Mouse (Mus musculus): ENCODE data around the gene Capns1. TPM values are rescaled to one million over a fixed set of nuclear protein-coding genes. Genes with fewer than 3 reads are reported as not detected.
A peak's percentile ranks its signal among the peaks of the same experiment; 100 is the strongest.

Capns1 gene
- polyA plus RNA-seq, 1 experiment from 2014 or later, result 121 TPM

- 14% methylated on average over 11 of the region's 11 CpGs for WGBS
- Histone ChIP-seq H3K9ac (ENCODE audit: low read depth, low read length) (peak overlapping the region; percentile 63), H3K9me3 (replicated peaks; ENCODE audit: low read length) (no peaks in the 10 kb centered on the region), H3K36me3 (ENCODE audit: insufficient read depth, low read length) (0 out of 2 replicates have a peak, but pooled peaks cover 3% of the 10 kb centered on the region), H3K4me2 (ENCODE audit: low read length) (peak overlapping the region; percentile 65), H3K27me3 (ENCODE audit: insufficient read depth, low read length) (no peaks in the 10 kb centered on the region), H3K4me1 (replicated peaks; ENCODE audit: insufficient read depth, low read length) (no peaks in the 10 kb centered on the region), H3K4me3 (replicated peaks; ENCODE audit: low read depth, low read length) (peak overlapping the region; percentile 46), H3K27ac (peak overlapping the region; percentile 84)
- TF ChIP-seq CTCF (IDR thresholded peaks at IDR 0.05; ENCODE audit: low read depth), result no peak
- ATAC-seq (replicated peaks; ENCODE audit: low FRiP score, low read depth), result peak; percentile 34
- no peak for DNase-seq (ENCODE audit: low spot score)
Measured at GRCm38 (mm10) chr7:30170283-30170951, 28.2 kb downstream of the Capns1 start.

DNA sequence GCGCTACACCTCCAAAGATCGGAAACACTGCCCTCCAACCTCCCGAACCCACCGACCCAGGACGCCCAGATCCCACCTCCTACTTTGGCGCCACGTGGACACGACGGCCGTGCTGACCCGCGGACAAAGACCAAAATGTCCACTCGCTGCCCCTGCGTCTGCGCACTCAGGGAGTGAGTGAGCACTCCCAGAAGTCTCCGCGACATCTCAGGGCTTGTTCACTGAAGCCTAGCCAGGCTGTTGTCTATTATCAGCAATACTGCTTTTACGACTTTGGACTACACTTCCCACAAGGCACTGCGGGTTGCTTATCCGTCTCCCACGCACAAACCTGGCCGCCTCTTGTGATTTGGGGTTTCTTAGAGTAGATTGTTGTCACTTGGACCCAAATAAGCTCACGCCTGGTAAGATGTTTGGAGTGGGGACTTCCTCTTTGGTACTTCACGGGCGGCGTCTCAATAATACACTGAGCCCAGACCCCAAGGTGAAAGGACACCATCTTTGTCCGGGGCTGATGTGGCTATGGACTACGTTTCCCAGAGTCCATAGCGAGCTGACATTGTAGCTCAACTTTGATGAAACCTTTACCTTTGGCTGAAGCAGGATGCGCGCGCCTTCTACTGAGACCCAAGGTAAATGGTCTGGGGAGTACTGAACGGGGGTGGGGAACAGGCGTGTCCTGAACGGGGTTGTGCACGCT lies 28.9 kb downstream of the Capns1 start, which contains the start of gene Zfp146:
Gene Zfp146, minus strand, starts transcription at position 168 of the 700 bp plus-strand sequence.
- Histone ChIP-seq H3K27me3 (ENCODE audit: insufficient read depth, low read length) (no peaks in the 10 kb centered on the region), H3K36me3 (ENCODE audit: insufficient read depth, low read length) (0 out of 2 replicates have a peak, but pooled peaks cover 3% of the 10 kb centered on the region), H3K9me3 (replicated peaks; ENCODE audit: low read length) (no peaks in the 10 kb centered on the region), H3K9ac (ENCODE audit: low read depth, low read length) (peak within 1 kb of the TSS; percentile 67), H3K4me3 (replicated peaks; ENCODE audit: low read depth, low read length) (peak within 1 kb of the TSS; percentile 46), H3K4me2 (ENCODE audit: low read length) (peak within 1 kb of the TSS; percentile 65), H3K4me1 (replicated peaks; ENCODE audit: insufficient read depth, low read length) (no peaks in the 10 kb centered on the region), H3K27ac (peak within 1 kb of the TSS; percentile 84)
- peak; percentile 95 for ATAC-seq (replicated peaks; ENCODE audit: low FRiP score, low read depth)
- peak; percentile 99 for DNase-seq (ENCODE audit: low spot score)
- WGBS, result under 1% methylated on average over 36 of the region's 36 CpGs
- TF ChIP-seq CTCF (IDR thresholded peaks at IDR 0.05; ENCODE audit: low read depth), result no peak

GRCm38 (mm10) chr7:30168914-30169582 lies 29.6 kb downstream of the Capns1 start:
- Histone ChIP-seq H3K4me3 (replicated peaks; ENCODE audit: low read depth, low read length) (peak overlapping the region; percentile 46), H3K9me3 (replicated peaks; ENCODE audit: low read length) (no peaks in the 10 kb centered on the region), H3K36me3 (ENCODE audit: insufficient read depth, low read length) (0 out of 2 replicates have a peak, but pooled peaks cover 3% of the 10 kb centered on the region), H3K4me1 (replicated peaks; ENCODE audit: insufficient read depth, low read length) (no peaks in the 10 kb centered on the region), H3K27ac (peak overlapping the region; percentile 81), H3K27me3 (ENCODE audit: insufficient read depth, low read length) (no peaks in the 10 kb centered on the region), H3K9ac (ENCODE audit: low read depth, low read length) (peak overlapping the region; percentile 67), H3K4me2 (ENCODE audit: low read length) (peak overlapping the region; percentile 65)
- no peak for TF ChIP-seq CTCF (IDR thresholded peaks at IDR 0.05; ENCODE audit: low read depth)
- peak; percentile 74 for DNase-seq (ENCODE audit: low spot score)
- ATAC-seq (replicated peaks; ENCODE audit: low FRiP score, low read depth), result peak; percentile 33
- WGBS, result 3% methylated on average over 21 of the region's 21 CpGs

- Histone ChIP-seq H3K36me3 (ENCODE audit: insufficient read depth, low read length) (peaks cover 43% of the 10 kb centered on the region), H3K9ac (ENCODE audit: low read depth, low read length) (no peak overlapping the region), H3K4me3 (replicated peaks; ENCODE audit: low read depth, low read length) (no peak overlapping the region), H3K27me3 (ENCODE audit: insufficient read depth, low read length) (no peaks in the 10 kb centered on the region), H3K4me1 (replicated peaks; ENCODE audit: insufficient read depth, low read length) (no peaks in the 10 kb centered on the region), H3K9me3 (replicated peaks; ENCODE audit: low read length) (peaks cover 22% of the 10 kb centered on the region), H3K4me2 (ENCODE audit: low read length) (no peak overlapping the region), H3K27ac (no peak overlapping the region)
- WGBS, result 95% methylated on average over 2 of the region's 2 CpGs
- no peak for ATAC-seq (replicated peaks; ENCODE audit: low FRiP score, low read depth)
- DNase-seq (ENCODE audit: low spot score), result no peak
- no peak for TF ChIP-seq CTCF (IDR thresholded peaks at IDR 0.05; ENCODE audit: low read depth)
Measured at GRCm38 (mm10) chr7:30164745-30165144, 33.9 kb downstream of the Capns1 start.

- WGBS, result 98% methylated on average over 5 of the region's 5 CpGs
- no peaks in the 10 kb centered on the region for H3K27me3 ChIP-seq (ENCODE audit: insufficient read depth, low read length)
- no peak overlapping the region for H3K9ac ChIP-seq (ENCODE audit: low read depth, low read length)
- no peak overlapping the region for H3K4me2 ChIP-seq (ENCODE audit: low read length)
- peaks cover 59% of the 10 kb centered on the region for H3K36me3 ChIP-seq (ENCODE audit: insufficient read depth, low read length)
- no peaks in the 10 kb centered on the region for H3K4me1 ChIP-seq (replicated peaks; ENCODE audit: insufficient read depth, low read length)
- ATAC-seq (replicated peaks; ENCODE audit: low FRiP score, low read depth) (no peak), DNase-seq (ENCODE audit: low spot score) (no peak)
- no peak for TF ChIP-seq CTCF (IDR thresholded peaks at IDR 0.05; ENCODE audit: low read depth)
- H3K27ac ChIP-seq, result no peak overlapping the region
- no peak overlapping the region for H3K4me3 ChIP-seq (replicated peaks; ENCODE audit: low read depth, low read length)
- H3K9me3 ChIP-seq (replicated peaks; ENCODE audit: low read length), result peaks cover 35% of the 10 kb centered on the region
Measured at GRCm38 (mm10) chr7:30163113-30163512, 35.5 kb downstream of the Capns1 start.

DNA sequence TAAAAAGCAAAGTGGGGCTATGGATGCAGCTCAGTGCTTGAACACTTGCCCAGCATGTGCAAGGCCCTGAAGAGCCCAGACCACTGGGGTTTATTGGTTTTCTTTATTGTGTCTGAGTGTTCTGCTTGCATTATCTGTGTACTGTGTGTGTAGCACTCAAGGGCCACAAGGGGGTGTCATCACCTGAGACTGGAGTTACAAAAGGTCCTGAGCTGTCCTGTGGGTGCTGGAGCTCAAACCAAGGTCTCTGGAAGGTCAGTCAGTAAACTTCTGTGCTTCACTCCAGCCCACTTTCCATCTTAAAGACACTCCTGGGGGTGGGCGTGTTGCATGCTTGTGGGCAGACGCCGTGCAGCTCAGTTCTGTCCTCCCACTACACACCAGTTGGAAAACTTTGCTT lies 43.1 kb downstream of the Capns1 start:
- DNase-seq (ENCODE audit: low spot score) (no peak), ATAC-seq (replicated peaks; ENCODE audit: low FRiP score, low read depth) (no peak)
- TF ChIP-seq CTCF (IDR thresholded peaks at IDR 0.05; ENCODE audit: low read depth), result no peak
- peaks cover 44% of the 10 kb centered on the region for H3K36me3 ChIP-seq (ENCODE audit: insufficient read depth, low read length)
- no peak overlapping the region for H3K27ac ChIP-seq
- H3K27me3 ChIP-seq (ENCODE audit: insufficient read depth, low read length), result no peaks in the 10 kb centered on the region
- WGBS, result 97% methylated on average over 3 of the region's 3 CpGs
- no peak overlapping the region for H3K4me2 ChIP-seq (ENCODE audit: low read length)
- peaks cover 57% of the 10 kb centered on the region for H3K9me3 ChIP-seq (replicated peaks; ENCODE audit: low read length)
- H3K4me1 ChIP-seq (replicated peaks; ENCODE audit: insufficient read depth, low read length), result no peaks in the 10 kb centered on the region
- no peak overlapping the region for H3K4me3 ChIP-seq (replicated peaks; ENCODE audit: low read depth, low read length)
- H3K9ac ChIP-seq (ENCODE audit: low read depth, low read length), result no peak overlapping the region

Data from kidney, postnatal 0 days (tissue).